Mouse (Mus musculus): ENCODE data around the gene Abhd14b. TPM values are rescaled to one million over a fixed set of nuclear protein-coding genes. Genes with fewer than 3 reads are reported as not detected.

Gene Abhd14b
- total RNA-seq, 1 experiment, result 1.9 TPM

DNA sequence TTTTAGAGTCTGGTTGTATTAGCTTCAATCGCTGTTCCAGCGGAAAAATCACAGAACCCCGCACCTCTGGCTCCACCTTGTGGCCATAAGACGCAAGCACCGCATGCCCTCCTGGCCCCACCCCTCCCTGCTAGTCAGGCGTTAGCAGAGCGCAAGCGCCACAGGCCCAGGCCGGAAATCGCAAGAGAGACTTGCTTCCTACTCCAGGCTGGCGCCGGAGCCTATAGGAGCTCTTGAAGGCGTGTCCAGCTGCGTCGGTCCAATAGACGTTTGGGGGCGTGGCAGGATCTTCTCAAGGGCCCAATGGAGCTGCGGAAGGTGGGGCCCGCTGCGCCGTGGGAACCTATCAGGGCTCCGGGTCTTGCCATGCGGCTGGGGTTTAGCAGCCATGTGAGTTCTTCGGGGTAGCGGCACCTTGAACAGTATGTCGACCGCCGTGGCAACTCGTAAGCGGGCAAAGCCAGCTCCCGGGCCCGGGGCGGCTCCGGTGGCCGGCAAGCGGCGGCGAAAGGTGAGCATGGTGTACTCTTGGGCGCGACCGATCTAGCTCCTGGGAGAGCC is 29.7 kb downstream of the Abhd14b start, which contains the start of gene Parp3:
Gene Parp3, minus strand, starts transcription at position 26 of the 561 bp plus-strand sequence.
- peak within 1 kb of the TSS; percentile 86 for H3K9ac ChIP-seq (ENCODE audit: insufficient read depth, low read depth, low read length, poor library complexity, severe bottlenecking)
- in situ Hi-C loops (cut with MboI; ENCODE audit: low sequenced_read_pairs in 2 of 2, unreplicated experiment in 2 of 2), result no loop called here
- no peak within 1 kb of the TSS for H3K27ac ChIP-seq (ENCODE audit: insufficient read depth, low read depth, low read length, poor library complexity, severe bottlenecking)
- TF ChIP-seq ZC3H11A (IDR thresholded peaks at IDR 0.05; ENCODE audit: borderline replicate concordance, low read depth, low read length) (peak; percentile 85; the same call in 1 of the 2 replicates), CHD2 (IDR thresholded peaks at IDR 0.05; ENCODE audit: low read depth, low read length) (peak; percentile 81), ZNF384 (IDR thresholded peaks at IDR 0.05; ENCODE audit: low read depth, low read length) (no peak)
- H3K4me1 ChIP-seq (ENCODE audit: control insufficient read depth in 2 of 2, insufficient read depth in 2 of 2, low read length in 2 of 2, poor library complexity in 1 of 2), result peaks cover 5 to 16% of the 10 kb centered on the region in 2 experiments; a peak in 2 of 4 replicates
- H3K36me3 ChIP-seq (ENCODE audit: control insufficient read depth, insufficient read depth, low read length, poor library complexity, severe bottlenecking), result peaks cover 24% of the 10 kb centered on the region
- peak within 1 kb of the TSS; percentile 76 to 86 for H3K4me3 ChIP-seq (ENCODE audit: insufficient read depth in 1 of 2, low read depth in 1 of 2, low read length in 2 of 2, poor library complexity in 1 of 2, severe bottlenecking in 1 of 2)
- no peaks in the 10 kb centered on the region for H3K9me3 ChIP-seq (ENCODE audit: control insufficient read depth, insufficient read depth, low read depth, low read length)
- DNase-seq (ENCODE audit: low read depth, low spot score), result peak; percentile 99

DNA sequence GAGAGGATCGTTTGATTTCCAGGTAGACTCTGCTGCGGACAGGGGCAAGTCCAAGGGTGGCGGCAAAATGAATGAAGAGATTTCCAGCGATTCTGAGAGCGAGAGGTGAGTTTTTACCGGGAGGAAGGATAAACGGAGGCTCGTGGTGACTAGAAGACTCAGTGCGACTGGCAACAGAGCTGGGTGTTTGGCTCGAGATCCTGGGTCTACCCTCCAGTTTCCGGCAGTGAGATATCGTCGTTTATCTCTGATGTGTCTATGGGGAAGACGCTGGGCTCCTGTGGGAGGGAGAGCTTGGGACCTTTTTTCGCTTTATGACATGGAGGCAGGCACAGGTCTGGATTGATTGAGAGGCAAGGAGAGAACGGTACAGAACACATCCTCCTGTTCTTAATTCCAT is 30.4 kb downstream of the Abhd14b start:
- no peak overlapping the region for H3K27ac ChIP-seq (ENCODE audit: insufficient read depth, low read depth, low read length, poor library complexity, severe bottlenecking)
- H3K4me1 ChIP-seq (ENCODE audit: control insufficient read depth in 2 of 2, insufficient read depth in 2 of 2, low read length in 2 of 2, poor library complexity in 1 of 2), result peaks cover 5 to 15% of the 10 kb centered on the region in 2 experiments; a peak in 2 of 4 replicates

DNA sequence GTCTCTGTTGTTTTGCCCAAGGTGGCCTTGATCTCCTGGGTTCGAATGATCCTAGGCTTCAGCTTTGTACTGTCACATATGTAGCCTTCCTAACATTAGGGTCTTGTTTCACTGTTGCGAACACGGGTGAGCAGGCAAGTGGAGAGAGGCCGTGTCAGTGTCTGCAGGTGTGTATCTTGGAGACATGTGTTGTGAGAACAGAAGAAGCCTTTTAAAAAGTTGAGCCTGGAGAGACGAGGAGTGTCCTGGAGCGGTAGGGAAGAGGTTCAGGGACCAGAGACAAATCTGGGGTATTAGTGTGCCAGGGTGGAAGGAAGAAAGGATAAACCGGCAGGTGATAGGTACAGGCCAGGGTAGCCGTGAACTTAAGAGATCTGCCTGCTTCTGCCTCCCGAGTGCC is 30.8 kb downstream of the Abhd14b start:
- Histone ChIP-seq H3K27ac (ENCODE audit: insufficient read depth, low read depth, low read length, poor library complexity, severe bottlenecking) (no peak overlapping the region), H3K4me1 (ENCODE audit: control insufficient read depth in 2 of 2, insufficient read depth in 2 of 2, low read length in 2 of 2, poor library complexity in 1 of 2) (peaks cover 5 to 19% of the 10 kb centered on the region in 2 experiments; a peak in 2 of 4 replicates)

More for the DNA sequence above, 30.4 kb downstream of the Abhd14b start:
- H3K36me3 ChIP-seq (ENCODE audit: control insufficient read depth, insufficient read depth, low read length, poor library complexity, severe bottlenecking), result peaks cover 27% of the 10 kb centered on the region
- peak overlapping the region; percentile 76 to 86 for H3K4me3 ChIP-seq (ENCODE audit: insufficient read depth in 1 of 2, low read depth in 1 of 2, low read length in 2 of 2, poor library complexity in 1 of 2, severe bottlenecking in 1 of 2)
- in situ Hi-C loops (cut with MboI; ENCODE audit: low sequenced_read_pairs in 2 of 2, unreplicated experiment in 2 of 2), result no loop called here
- no peaks in the 10 kb centered on the region for H3K9me3 ChIP-seq (ENCODE audit: control insufficient read depth, insufficient read depth, low read depth, low read length)
- no peak for DNase-seq (ENCODE audit: low read depth, low spot score)
- H3K9ac ChIP-seq (ENCODE audit: insufficient read depth, low read depth, low read length, poor library complexity, severe bottlenecking), result peak overlapping the region; percentile 86
- TF ChIP-seq CHD2 (IDR thresholded peaks at IDR 0.05; ENCODE audit: low read depth, low read length), result no peak
- TF ChIP-seq MAFK (IDR thresholded peaks at IDR 0.05; ENCODE audit: insufficient read depth, low read depth, low read length), result no peak
- no peak for TF ChIP-seq ZC3H11A (IDR thresholded peaks at IDR 0.05; ENCODE audit: borderline replicate concordance, low read depth, low read length)
- no peak for TF ChIP-seq ZNF384 (IDR thresholded peaks at IDR 0.05; ENCODE audit: low read depth, low read length)
- TF ChIP-seq HCFC1 (IDR thresholded peaks at IDR 0.05; ENCODE audit: borderline replicate concordance, insufficient read depth, low read length), result no peak

DNA sequence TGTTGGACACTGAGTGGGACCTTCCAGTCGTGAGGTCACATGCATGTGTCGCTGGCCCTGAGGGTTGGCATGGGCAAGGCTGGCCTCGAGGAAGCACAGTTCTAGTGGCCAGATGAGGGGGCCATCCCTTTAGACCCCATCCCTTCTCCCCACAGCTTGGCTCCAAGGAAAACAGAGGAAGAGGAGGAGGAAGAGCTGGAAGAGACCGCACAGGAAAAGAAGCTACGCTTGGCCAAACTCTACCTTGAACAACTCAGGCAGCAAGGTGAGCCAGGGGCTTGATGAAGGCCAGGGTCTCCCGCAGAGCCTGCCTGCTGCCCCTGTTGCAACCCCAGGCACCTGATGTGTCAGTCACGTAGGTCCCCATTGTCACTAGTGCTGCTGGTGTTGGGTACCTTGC is 33.3 kb downstream of the Abhd14b start:
- in situ Hi-C loops (cut with MboI; ENCODE audit: low sequenced_read_pairs in 2 of 2, unreplicated experiment in 2 of 2), result no loop called here

More for the DNA sequence above, 30.8 kb downstream of the Abhd14b start:
- in situ Hi-C loops (cut with MboI; ENCODE audit: low sequenced_read_pairs in 2 of 2, unreplicated experiment in 2 of 2), result no loop called here
- no peak for DNase-seq (ENCODE audit: low read depth, low spot score)
- Histone ChIP-seq H3K4me3 (ENCODE audit: insufficient read depth in 1 of 2, low read depth in 1 of 2, low read length in 2 of 2, poor library complexity in 1 of 2, severe bottlenecking in 1 of 2) (peak overlapping the region; percentile 76 to 86), H3K36me3 (ENCODE audit: control insufficient read depth, insufficient read depth, low read length, poor library complexity, severe bottlenecking) (peaks cover 31% of the 10 kb centered on the region), H3K9me3 (ENCODE audit: control insufficient read depth, insufficient read depth, low read depth, low read length) (no peaks in the 10 kb centered on the region), H3K9ac (ENCODE audit: insufficient read depth, low read depth, low read length, poor library complexity, severe bottlenecking) (peak overlapping the region; percentile 86; the same call in 1 of the 2 replicates)
- TF ChIP-seq ZC3H11A (IDR thresholded peaks at IDR 0.05; ENCODE audit: borderline replicate concordance, low read depth, low read length), result no peak

DNA sequence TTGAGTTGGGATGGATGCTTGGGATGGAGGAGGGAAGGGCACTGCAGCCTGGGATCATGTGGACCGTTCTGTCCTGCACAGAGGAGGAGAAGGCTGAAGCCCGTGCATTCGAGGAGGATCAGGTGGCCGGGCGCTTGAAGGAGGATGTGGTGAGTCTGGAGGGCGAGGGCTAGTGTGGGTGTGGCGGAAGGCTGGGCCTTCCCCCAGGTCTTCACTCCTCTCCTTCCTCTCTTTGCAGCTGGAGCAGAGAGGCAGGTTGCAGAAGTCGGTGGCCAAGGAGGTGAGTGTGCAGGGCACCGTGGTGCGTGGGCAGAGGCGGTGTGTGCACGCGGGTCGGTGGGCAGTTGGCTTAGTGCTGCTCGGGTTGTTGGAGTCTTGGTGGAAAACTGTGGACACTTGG is 33.8 kb downstream of the Abhd14b start:
- no peak for DNase-seq (ENCODE audit: low read depth, low spot score)
- peaks cover 52% of the 10 kb centered on the region for H3K36me3 ChIP-seq (ENCODE audit: control insufficient read depth, insufficient read depth, low read length, poor library complexity, severe bottlenecking)
- in situ Hi-C loops (cut with MboI; ENCODE audit: low sequenced_read_pairs in 2 of 2, unreplicated experiment in 2 of 2), result no loop called here

More for the DNA sequence above, 33.3 kb downstream of the Abhd14b start:
- H3K27ac ChIP-seq (ENCODE audit: insufficient read depth, low read depth, low read length, poor library complexity, severe bottlenecking), result no peak overlapping the region
- H3K4me3 ChIP-seq (ENCODE audit: insufficient read depth in 1 of 2, low read depth in 1 of 2, low read length in 2 of 2, poor library complexity in 1 of 2, severe bottlenecking in 1 of 2), result no peak overlapping the region
- peaks cover 52% of the 10 kb centered on the region for H3K36me3 ChIP-seq (ENCODE audit: control insufficient read depth, insufficient read depth, low read length, poor library complexity, severe bottlenecking)
- H3K9me3 ChIP-seq (ENCODE audit: control insufficient read depth, insufficient read depth, low read depth, low read length), result no peaks in the 10 kb centered on the region
- H3K9ac ChIP-seq (ENCODE audit: insufficient read depth, low read depth, low read length, poor library complexity, severe bottlenecking), result no peak overlapping the region
- peaks cover 3 to 23% of the 10 kb centered on the region in 2 experiments; a peak in 2 of 4 replicates for H3K4me1 ChIP-seq (ENCODE audit: control insufficient read depth in 2 of 2, insufficient read depth in 2 of 2, low read length in 2 of 2, poor library complexity in 1 of 2)
- no peak for TF ChIP-seq HCFC1 (IDR thresholded peaks at IDR 0.05; ENCODE audit: borderline replicate concordance, insufficient read depth, low read length)
- DNase-seq (ENCODE audit: low read depth, low spot score), result no peak

More for the DNA sequence above, 33.8 kb downstream of the Abhd14b start:
- TF ChIP-seq ZNF384 (IDR thresholded peaks at IDR 0.05; ENCODE audit: low read depth, low read length) (no peak), CHD2 (IDR thresholded peaks at IDR 0.05; ENCODE audit: low read depth, low read length) (no peak), HCFC1 (IDR thresholded peaks at IDR 0.05; ENCODE audit: borderline replicate concordance, insufficient read depth, low read length) (no peak), MAFK (IDR thresholded peaks at IDR 0.05; ENCODE audit: insufficient read depth, low read depth, low read length) (no peak), ZC3H11A (IDR thresholded peaks at IDR 0.05; ENCODE audit: borderline replicate concordance, low read depth, low read length) (no peak)
- no peaks in the 10 kb centered on the region for H3K9me3 ChIP-seq (ENCODE audit: control insufficient read depth, insufficient read depth, low read depth, low read length)
- no peak overlapping the region for H3K4me3 ChIP-seq (ENCODE audit: insufficient read depth in 1 of 2, low read depth in 1 of 2, low read length in 2 of 2, poor library complexity in 1 of 2, severe bottlenecking in 1 of 2)
- no peak overlapping the region for H3K27ac ChIP-seq (ENCODE audit: insufficient read depth, low read depth, low read length, poor library complexity, severe bottlenecking)
- H3K4me1 ChIP-seq (ENCODE audit: control insufficient read depth in 2 of 2, insufficient read depth in 2 of 2, low read length in 2 of 2, poor library complexity in 1 of 2), result peaks cover 3 to 22% of the 10 kb centered on the region in 2 experiments; a peak in 2 of 4 replicates
- no peak overlapping the region for H3K9ac ChIP-seq (ENCODE audit: insufficient read depth, low read depth, low read length, poor library complexity, severe bottlenecking)
